Mouse (Mus musculus): ENCODE results near the gene Pum2.

The Pum2 gene

GRCm38 (mm10) chr12:8764221-8764930 is 90.4 kb downstream of the Pum2 start:
- no peak for DNase-seq

- DNase-seq: peak; percentile 65
These were observed 97.3 kb downstream of the Pum2 start, which contains the start of gene Sdc1 for GRCm38 (mm10) chr12:8770946-8771843. Gene Sdc1 (plus strand): TSS chr12:8771323.

GRCm38 (mm10) chr12:8771844-8772380 is 98.0 kb downstream of the Pum2 start:
- peak; percentile 20 for DNase-seq

GRCm38 (mm10) chr12:8772451-8773143 is 98.7 kb downstream of the Pum2 start:
- DNase-seq: peak; percentile 53

- no peak for DNase-seq
These were observed 99.4 kb downstream of the Pum2 start for GRCm38 (mm10) chr12:8773336-8773735.

GRCm38 (mm10) chr12:8774183-8774582 is 100.2 kb downstream of the Pum2 start:
- no peak for DNase-seq

GRCm38 (mm10) chr12:8776206-8776605 is 102.3 kb downstream of the Pum2 start:
- no peak for DNase-seq

GRCm38 (mm10) chr12:8776741-8777140 is 102.8 kb downstream of the Pum2 start:
- no peak for DNase-seq

- no peak for DNase-seq
These were observed 104.2 kb downstream of the Pum2 start for GRCm38 (mm10) chr12:8778106-8778505.

- DNase-seq: no peak
These were observed 105.9 kb downstream of the Pum2 start for GRCm38 (mm10) chr12:8779851-8780250.

GRCm38 (mm10) chr12:8781121-8781520 is 107.2 kb downstream of the Pum2 start:
- peak; percentile 37 for DNase-seq

GRCm38 (mm10) chr12:8781681-8782378 is 107.9 kb downstream of the Pum2 start:
- DNase-seq: no peak

GRCm38 (mm10) chr12:8782565-8782964 is 108.6 kb downstream of the Pum2 start:
- DNase-seq: no peak

- no peak for DNase-seq
These were observed 110.3 kb downstream of the Pum2 start for GRCm38 (mm10) chr12:8784189-8784588.

GRCm38 (mm10) chr12:8786476-8786875 is 112.5 kb downstream of the Pum2 start:
- DNase-seq: no peak

GRCm38 (mm10) chr12:8786984-8787730 is 113.2 kb downstream of the Pum2 start:
- peak; percentile 60 for DNase-seq

- no peak for DNase-seq
These were observed 114.5 kb downstream of the Pum2 start for GRCm38 (mm10) chr12:8788469-8788868.

GRCm38 (mm10) chr12:8790615-8791014 is 116.7 kb downstream of the Pum2 start:
- no peak for DNase-seq

- DNase-seq: no peak
These were observed 119.6 kb downstream of the Pum2 start for GRCm38 (mm10) chr12:8793410-8794051.

- DNase-seq: no peak
These were observed 124.0 kb downstream of the Pum2 start for GRCm38 (mm10) chr12:8797936-8798335.

- no peak for DNase-seq
These were observed 124.6 kb downstream of the Pum2 start for GRCm38 (mm10) chr12:8798486-8799020.

All from thymus, postnatal 14 days (tissue).